In genomic region chr19:42752363-42752931, GRCm38 (mm10) we compare ENCODE assay signal across 8 mouse cellular contexts. TPM values are rescaled to one million over a fixed set of nuclear protein-coding genes. Genes with fewer than 3 reads are reported as not detected.
DNase-seq lines count a peak whose midpoint lies in the region; ATAC-seq lines count a peak whose summit lies in the region.

Gene Pyroxd2, minus strand, starts transcription at chr19:42752775.

- no peaks in the 10 kb centered on the region for H3K36me3 ChIP-seq in intestine, embryonic 15.5 days
- H3K36me3 ChIP-seq in megakaryocyte, embryonic 14.5 days (replicated peaks; ENCODE audit: low read length) = peaks cover 25% of the 10 kb centered on the region

- peak; percentile 91 to 94 for DNase-seq in adrenal gland, postnatal 36 days
- DNase-seq in embryo, embryonic 9.5 days (ENCODE audit: extremely low spot score) = peak; percentile 76
- peak; percentile 71 to 74 for DNase-seq in gastrocnemius, postnatal 36 days
- peak; percentile 60 to 90 for DNase-seq in left cerebral cortex, postnatal 10 days (ENCODE audit: extremely low spot score in 1 of 2, low spot score in 2 of 2)
- DNase-seq in right cerebral cortex, postnatal 14 days = peak; percentile 65

- H3K27ac ChIP-seq in intestine, embryonic 15.5 days = peak within 1 kb of the TSS; percentile 88

- peak within 1 kb of the TSS; percentile 39 for H3K4me3 ChIP-seq in intestine, embryonic 15.5 days (replicated peaks)
- peak within 1 kb of the TSS; percentile 83 for H3K4me3 ChIP-seq in megakaryocyte, embryonic 14.5 days (replicated peaks)

- H3K9me3 ChIP-seq in intestine, embryonic 15.5 days = no peaks in the 10 kb centered on the region
- H3K9me3 ChIP-seq in megakaryocyte, embryonic 14.5 days = no peaks in the 10 kb centered on the region

- peak; percentile 93 for ATAC-seq in intestine, embryonic 15.5 days
- no peak for ATAC-seq in activated CD4-positive, CD25-positive, alpha-beta regulatory T cell, adult 4 months

- H3K9ac ChIP-seq in intestine, embryonic 15.5 days = peak within 1 kb of the TSS; percentile 63

- no peaks in the 10 kb centered on the region for H3K27me3 ChIP-seq in intestine, embryonic 15.5 days (replicated peaks)
- H3K27me3 ChIP-seq in megakaryocyte, embryonic 14.5 days (replicated peaks) = peaks cover 14% of the 10 kb centered on the region

- H3K4me1 ChIP-seq in intestine, embryonic 15.5 days (replicated peaks) = peaks cover 21% of the 10 kb centered on the region
- peaks cover 37% of the 10 kb centered on the region for H3K4me1 ChIP-seq in megakaryocyte, embryonic 14.5 days

- H3K4me2 ChIP-seq in intestine, embryonic 15.5 days (replicated peaks) = peak within 1 kb of the TSS; percentile 77

- WGBS in intestine, embryonic 15.5 days = 3% methylated on average over 22 of the region's 22 CpGs

- intact Hi-C loops in gastrocnemius, postnatal 36 days (cut with DNase I) = loop anchor here (10.0 kb wide), 1 partner anchor 238 kb away; the partner anchor contains the start of gene R3hcc1l
- intact Hi-C loops in left cerebral cortex, postnatal 10 days (cut with DNase I) = no loop called here

RNA-seq across cellular contexts. Expression of gene Pyroxd2, which starts in this region (rescaled TPM):
- 10 to 100 TPM; 32.8 to 33.3 TPM for total RNA-seq in adrenal gland, postnatal 36 days (2021)
- under 1 TPM; 0.79 to 0.96 TPM for total RNA-seq in gastrocnemius, postnatal 36 days (2021)
- polyA plus RNA-seq in intestine, embryonic 15.5 days (2015; fragmentation: Nextera tagmentation; extraction: Ambion mirVana) = 5.9 and 6.3 TPM in 2 replicates
- total RNA-seq in left cerebral cortex, postnatal 10 days (2021) = 1 to 10 TPM; 2.6 to 2.7 TPM
- polyA plus RNA-seq in megakaryocyte, embryonic 14.5 days (2012; ENCODE audit: insufficient read depth, low replicate concordance) = 0.80 and 2.4 TPM in 2 replicates
- under 1 TPM in 1 of 2 experiments, not detected in 1; 0.19 TPM for polyA plus RNA-seq in activated CD4-positive, CD25-positive, alpha-beta regulatory T cell, adult 4 months (2017; shearing (Covaris generic))

Comparison
In these comparisons a context has a peak if more than half of its experiments do, and no peak if none do; other contexts are left out.
1. RNA of gene Pyroxd2 (total RNA-seq): 32.8 to 33.3 TPM in adrenal gland, postnatal 36 days; 2.6 to 2.7 TPM in left cerebral cortex, postnatal 10 days and 0.79 to 0.96 TPM in gastrocnemius, postnatal 36 days; every median in the first group is over 4 times any median in the second.
2. Peak in DNase-seq in gastrocnemius, postnatal 36 days; RNA of the gene not detected or under 1 TPM.
3. Peak in every context shown above with its lines, with median percentiles within 50 percentile points of each other: DNase-seq.